Mouse (Mus musculus) ovary, postnatal 36 days (tissue): ENCODE measurements around the gene 4930595D18Rik.

ENCODE experiments used
- DNase-seq: peaks from one replicate; pipeline ENCODE4 v3.0.0; 2022; ENCODE audit warnings: low spot score, mixed read lengths

The 4930595D18Rik gene

GRCm38 (mm10) chr12:111165831-111166591 lies 18.3 kb downstream of the 4930595D18Rik start, which contains the start of gene Traf3:
TSS of gene Traf3 (plus strand) at chr12:111166370.
- DNase-seq = peak; percentile 79

- peak; percentile 44 for DNase-seq
Measured at GRCm38 (mm10) chr12:111165146-111165812, 19.0 kb downstream of the 4930595D18Rik start.

DNA sequence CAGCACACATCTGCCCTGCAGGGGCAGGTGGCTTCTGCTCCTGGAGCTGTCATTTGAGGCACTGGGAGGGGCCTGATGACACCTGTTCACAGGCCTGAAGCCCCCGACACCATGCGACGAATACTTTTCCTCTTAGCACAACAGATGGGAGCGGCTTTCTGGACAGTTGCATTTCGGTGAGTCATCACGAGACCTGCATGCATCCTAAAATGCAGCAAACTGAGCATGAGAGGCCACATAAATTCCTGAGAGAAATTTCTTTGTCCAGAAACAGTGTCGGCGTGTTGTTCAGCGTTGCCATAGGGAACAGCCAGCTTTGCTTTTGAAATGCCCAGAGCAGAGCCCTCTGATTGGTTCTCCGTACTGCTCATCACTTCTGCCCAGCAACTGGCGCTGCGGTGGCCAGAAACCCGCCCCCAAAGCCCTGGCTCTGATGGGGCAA lies 20.0 kb downstream of the 4930595D18Rik start:
- peak; percentile 86 for DNase-seq

- DNase-seq = peak; percentile 28
Measured at GRCm38 (mm10) chr12:111162312-111163061, 21.8 kb downstream of the 4930595D18Rik start.

DNA sequence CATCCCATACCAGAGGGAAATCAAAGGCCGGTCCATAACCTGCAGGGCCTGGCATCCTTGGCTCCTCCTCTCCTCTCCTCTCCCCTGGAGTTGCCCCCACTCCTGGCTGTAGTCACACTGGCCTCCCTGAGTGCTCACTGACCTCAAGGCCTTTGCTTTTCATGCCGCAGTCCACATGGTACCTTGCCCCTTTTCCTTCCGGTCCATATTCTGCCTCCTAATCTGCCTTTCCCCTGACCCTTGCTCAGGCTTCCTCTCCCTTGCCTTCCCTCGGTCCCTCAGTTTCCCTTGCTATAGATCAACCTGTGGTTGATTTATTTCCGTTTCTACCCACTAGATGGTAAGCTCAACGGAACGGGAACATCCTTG lies 22.4 kb downstream of the 4930595D18Rik start:
- no peak for DNase-seq

GRCm38 (mm10) chr12:111160871-111161270 lies 23.4 kb downstream of the 4930595D18Rik start:
- no peak for DNase-seq

DNA sequence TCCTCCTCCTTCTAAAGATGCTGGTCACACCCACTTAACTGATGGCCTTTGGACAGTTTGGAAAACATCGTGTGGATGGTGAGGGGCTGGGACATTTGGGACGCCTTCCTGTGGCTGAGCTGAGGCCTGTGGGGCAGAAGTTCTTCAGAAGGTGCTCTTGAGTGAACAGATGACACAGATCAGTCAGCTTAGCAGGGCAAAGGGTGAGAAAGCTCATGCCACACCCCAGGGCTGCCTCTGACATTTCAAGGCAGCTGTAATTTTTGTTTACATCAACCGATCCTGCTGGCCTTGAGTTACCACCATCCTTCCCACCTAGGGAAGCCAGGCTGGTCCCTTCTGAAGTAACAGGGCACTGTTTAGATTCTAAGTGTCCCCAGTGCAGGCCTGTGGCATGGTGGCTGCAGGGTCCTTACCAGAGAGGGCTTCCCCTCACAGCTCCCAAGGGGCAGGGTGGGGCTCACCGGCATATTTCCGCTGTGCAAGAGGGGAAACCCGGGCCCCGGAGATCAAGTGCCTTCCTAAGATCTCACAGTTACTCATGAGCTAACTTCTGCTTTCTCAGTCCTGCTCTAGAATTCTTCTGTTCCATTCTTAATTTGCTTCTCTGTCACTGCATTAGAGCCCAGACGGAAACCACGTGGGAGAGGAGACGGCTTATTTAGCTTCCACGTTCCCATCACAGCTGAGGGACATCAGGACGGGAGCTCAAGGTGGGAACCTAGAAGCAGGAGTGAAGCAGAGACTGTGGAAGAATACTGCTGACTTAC lies 24.4 kb downstream of the 4930595D18Rik start:
- DNase-seq = no peak

DNA sequence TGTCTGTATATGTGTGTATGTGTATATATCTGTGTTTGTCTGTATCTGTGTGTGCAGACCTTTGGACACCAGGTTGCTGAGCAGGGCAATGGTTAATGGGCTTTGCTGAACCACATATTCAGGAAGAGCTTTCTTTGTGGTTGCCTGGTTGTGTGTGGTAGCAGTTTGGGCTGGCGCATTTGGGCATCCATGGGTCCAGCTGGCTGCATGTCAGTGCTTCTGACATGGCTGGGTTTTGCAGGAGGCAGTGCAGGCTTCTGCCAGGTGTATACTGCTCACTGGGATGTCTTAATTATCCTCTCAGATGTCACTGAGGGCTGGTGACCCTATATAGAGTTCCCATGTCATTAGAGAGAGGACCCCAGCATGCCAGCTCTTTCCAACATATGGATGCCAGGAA lies 28.5 kb downstream of the 4930595D18Rik start:
- no peak for DNase-seq

DNA sequence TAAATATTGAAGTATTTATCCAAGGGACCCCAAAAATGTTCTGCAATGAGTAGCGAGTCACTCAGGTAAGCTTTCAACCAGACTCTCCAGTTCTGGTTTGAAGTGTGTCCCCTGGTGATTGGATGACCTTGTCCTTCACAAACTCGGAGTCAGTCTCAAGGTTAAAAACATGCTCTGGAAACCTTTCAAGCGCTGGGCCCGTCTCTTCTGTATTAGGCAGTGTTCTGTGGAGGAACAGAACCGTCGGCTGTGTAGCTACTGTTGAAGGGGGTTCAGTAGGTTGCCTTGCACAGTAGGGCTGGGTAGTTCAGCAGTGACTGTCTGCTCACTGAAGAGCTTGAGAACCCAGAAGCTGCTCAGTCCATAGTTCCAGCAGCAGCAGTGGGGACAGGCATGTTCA lies 29.6 kb downstream of the 4930595D18Rik start:
- no peak for DNase-seq

DNA sequence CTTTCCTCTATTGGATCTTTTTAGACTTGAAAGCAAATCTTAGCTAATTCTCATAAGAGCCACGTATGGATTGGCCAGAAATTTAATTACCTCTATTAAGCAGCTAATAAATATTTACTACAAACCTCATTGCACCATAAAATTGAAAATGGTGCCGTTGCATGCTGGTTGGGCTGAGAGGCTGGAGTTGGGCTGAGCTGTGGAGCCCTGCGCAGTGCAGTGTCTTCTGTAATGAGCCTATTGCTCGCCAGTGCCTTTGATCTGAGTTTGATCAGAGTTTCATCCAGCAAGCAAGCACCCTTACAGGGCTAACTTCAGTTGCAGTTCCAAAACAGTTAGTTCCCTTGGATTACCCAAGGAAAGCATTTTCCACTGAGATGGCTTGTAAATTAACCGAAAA lies 30.3 kb downstream of the 4930595D18Rik start:
- DNase-seq = no peak

DNA sequence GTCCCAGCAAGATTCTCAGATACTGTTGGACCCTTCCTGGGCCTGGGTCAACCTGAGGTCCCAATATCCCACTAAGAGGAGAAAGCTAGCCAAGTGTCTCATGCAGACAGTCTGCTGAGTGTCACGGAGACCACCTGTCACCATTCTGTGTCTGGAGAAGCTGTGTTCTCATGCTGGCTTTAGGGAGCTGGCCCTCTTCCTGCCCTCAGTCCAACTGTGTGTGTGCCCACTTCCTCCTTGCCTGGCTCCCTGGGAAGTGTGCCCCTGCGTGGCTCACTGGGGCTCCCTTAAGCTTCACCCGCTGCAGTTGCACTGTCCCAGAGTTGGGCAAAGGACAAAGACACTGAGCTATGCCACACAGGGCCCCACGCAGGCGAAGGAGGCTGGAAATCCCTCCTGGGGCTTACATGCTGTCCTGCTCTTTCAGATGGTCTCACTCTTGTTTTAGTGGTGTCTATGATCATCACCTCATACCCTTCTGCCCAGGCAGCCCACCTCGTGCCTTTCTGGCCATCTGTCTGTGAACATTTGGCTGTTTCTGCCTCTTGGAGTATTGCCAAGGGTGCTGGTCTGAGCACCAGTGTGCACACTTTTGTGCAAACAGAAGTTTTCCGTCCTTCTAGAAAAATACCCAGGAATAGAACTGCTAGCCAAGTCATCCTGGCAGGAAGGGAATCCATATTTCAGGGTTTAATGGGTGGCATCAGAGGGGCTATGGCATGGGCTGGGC lies 31.1 kb downstream of the 4930595D18Rik start:
- DNase-seq = no peak

- DNase-seq = no peak
Measured at GRCm38 (mm10) chr12:111152579-111152978, 31.7 kb downstream of the 4930595D18Rik start.

GRCm38 (mm10) chr12:111151422-111152156 lies 32.7 kb downstream of the 4930595D18Rik start:
- DNase-seq = no peak

- no peak for DNase-seq
Measured at GRCm38 (mm10) chr12:111150236-111150596, 34.1 kb downstream of the 4930595D18Rik start.

DNA sequence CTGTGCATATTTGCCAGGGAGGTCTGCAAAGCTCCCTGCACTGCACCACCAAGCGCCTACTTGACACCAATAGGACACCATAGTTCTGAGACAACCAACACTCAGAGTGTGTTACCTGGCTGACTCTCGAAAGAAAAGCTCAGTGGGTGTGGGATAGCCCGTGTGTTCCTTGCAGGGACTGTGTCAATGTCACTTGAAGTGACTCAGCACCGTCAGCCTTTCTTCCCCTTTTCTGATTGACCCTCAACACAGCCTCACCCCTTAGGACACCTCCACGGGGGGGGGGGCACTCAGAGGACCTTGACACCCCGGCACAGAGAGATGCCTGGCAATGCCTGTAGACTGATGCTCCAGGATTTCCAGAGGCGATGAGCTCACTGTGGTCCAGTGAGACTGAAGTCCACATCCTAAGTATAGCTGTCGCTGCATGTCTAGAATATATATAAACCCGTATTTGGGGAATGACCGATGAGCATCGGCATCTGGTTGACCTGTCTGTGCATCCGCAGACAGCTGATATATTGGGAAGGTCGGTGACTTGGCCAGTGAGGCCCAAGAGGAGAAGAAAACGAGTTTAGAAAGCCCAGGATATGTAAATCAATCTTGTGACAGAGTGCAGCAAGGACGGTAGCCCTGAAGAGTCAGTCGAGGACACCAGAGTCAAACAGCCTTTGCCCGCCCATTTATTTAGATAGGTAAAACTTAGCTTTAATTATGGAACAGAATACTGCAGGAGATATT lies 34.6 kb downstream of the 4930595D18Rik start:
- no peak for DNase-seq

- DNase-seq = no peak
Measured at GRCm38 (mm10) chr12:111145269-111145668, 39.0 kb downstream of the 4930595D18Rik start.

- no peak for DNase-seq
Measured at GRCm38 (mm10) chr12:111144598-111144997, 39.7 kb downstream of the 4930595D18Rik start.

GRCm38 (mm10) chr12:111143509-111144063 lies 40.7 kb downstream of the 4930595D18Rik start:
- DNase-seq = no peak

- DNase-seq = no peak
Measured at GRCm38 (mm10) chr12:111143005-111143508, 41.2 kb downstream of the 4930595D18Rik start.
